Mouse (Mus musculus): ENCODE measurements around the gene Phactr3.

The Phactr3 gene

GRCm38 (mm10) chr2:178135713-178136112 lies 16.9 kb downstream of the Phactr3 start:
- no peak for DNase-seq (ENCODE audit: low spot score)

- DNase-seq (ENCODE audit: low spot score), result peak; percentile 10
Observed at GRCm38 (mm10) chr2:178137518-178137917, 18.7 kb downstream of the Phactr3 start.

- no peak for DNase-seq (ENCODE audit: low spot score)
Observed at GRCm38 (mm10) chr2:178141489-178141922, 22.7 kb downstream of the Phactr3 start.

DNA sequence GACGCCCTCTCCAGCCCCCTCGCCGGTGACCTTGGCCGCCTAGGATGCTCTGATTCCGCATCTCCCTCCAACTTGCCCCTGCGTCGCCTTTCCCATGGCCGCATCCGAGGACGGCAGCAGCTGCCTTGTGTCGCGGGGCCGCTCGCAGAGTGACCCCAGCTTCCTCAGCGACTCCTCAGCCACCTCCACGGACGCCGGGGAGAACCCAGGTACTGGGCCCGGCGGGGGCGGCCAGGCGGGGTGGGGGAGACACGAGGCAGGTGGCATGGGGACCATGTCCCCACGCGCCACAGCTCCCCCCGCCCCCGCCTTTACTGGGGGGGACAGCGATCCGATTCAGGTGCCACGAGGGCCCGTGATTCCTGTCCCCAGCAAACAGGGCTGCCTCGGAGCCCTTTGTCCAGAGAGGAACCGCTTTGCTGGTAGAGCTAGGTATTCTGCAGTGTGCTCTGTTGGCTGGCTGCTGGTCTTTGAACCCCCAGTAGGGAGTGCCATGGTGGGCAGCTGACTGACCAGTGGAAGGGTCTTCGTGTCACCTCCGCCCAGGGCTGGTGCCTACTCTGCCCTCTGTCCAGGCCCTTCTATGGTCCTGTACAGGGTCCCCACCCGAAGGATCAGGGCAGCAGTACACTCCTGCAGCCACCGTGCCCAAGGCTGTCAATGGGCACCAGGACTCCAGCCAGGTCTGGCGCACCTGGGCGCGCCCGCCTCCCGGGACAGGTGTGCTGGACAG lies 23.7 kb downstream of the Phactr3 start:
- no peak for DNase-seq (ENCODE audit: low spot score)

DNA sequence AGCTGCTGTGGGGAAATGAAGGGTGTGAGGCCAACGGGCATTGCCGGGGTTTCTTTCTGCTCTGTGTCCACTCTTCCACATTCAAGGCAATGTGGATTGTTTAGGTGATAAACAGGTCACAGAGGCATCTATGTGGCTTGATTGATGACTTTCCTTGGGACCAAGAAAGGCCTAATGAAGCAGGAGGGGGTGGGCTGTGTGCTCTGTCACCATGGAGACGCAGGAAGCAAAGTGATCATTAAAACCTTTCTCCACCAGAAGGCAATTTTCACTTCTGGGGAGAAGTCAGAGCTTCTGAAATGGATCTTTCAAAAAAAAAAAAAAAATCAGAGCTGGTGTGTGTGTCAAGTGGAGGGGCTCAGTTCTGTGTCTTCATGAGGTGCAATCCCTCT lies 24.2 kb downstream of the Phactr3 start:
- no peak for DNase-seq (ENCODE audit: low spot score)

DNA sequence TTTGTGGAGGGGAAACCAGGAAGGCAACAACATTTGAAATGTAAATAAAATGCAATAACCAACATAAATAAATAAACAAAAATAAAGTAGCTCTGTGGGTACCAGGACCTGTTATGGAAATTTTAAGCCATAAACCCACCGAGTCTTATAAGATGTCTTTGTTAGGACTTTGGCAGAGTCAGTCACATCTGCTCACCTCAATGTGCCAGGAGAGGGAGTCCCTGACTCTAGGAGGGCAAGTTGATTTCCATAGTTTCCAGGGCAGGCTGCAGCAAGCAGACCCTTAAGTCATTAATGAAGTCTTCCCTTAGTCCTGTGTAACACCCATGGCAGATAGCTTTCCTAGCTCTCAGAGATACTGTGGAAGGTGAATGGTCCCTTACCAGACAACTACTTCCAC lies 25.1 kb downstream of the Phactr3 start:
- DNase-seq (ENCODE audit: low spot score), result no peak

DNA sequence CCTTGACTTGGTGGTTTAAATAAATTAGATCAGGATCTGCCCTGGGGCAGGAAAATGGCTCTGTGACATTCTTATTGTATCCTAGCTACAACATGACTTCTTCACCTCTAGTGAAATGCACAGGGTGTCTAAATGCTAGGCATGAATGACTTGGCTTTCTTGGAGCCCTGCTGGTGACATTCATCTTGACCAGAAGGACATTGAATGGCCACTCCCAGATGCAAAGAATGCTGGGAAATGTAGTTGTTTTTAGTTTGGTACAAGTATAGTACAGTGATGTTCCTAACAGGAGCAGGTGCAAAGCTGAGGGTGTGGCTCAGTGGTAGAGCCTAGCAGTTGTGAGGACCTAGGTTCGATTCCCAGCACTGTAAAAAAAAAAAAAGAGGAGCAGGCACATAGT lies 30.5 kb downstream of the Phactr3 start:
- no peak for DNase-seq (ENCODE audit: low spot score)

- DNase-seq (ENCODE audit: low spot score), result no peak
Observed at GRCm38 (mm10) chr2:178150697-178151096, 31.9 kb downstream of the Phactr3 start.

GRCm38 (mm10) chr2:178153601-178154000 lies 34.8 kb downstream of the Phactr3 start:
- no peak for DNase-seq (ENCODE audit: low spot score)

DNA sequence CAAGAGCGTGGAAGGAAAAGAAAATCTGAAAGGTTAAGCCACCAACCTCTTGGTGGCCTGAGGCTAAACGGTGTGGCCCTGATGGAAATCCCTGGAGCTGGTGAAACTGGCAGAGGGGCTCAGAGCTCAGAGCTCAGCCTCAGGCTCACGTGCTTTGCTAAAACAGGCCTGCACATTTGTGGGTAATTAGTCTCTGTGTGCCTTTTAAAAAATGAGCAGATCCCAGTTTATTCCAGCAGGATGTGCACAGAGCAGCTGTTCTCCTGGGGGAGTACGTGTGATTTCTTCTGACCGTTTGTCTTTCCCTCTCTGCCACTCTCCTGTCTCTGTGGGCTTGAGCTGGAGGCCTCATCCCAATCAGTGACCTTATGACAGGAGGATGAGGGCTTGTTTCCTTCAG lies 35.4 kb downstream of the Phactr3 start:
- no peak for DNase-seq (ENCODE audit: low spot score)

GRCm38 (mm10) chr2:178154576-178154975 lies 35.8 kb downstream of the Phactr3 start:
- no peak for DNase-seq (ENCODE audit: low spot score)

GRCm38 (mm10) chr2:178155176-178155916 lies 36.6 kb downstream of the Phactr3 start:
- no peak for DNase-seq (ENCODE audit: low spot score)

DNA sequence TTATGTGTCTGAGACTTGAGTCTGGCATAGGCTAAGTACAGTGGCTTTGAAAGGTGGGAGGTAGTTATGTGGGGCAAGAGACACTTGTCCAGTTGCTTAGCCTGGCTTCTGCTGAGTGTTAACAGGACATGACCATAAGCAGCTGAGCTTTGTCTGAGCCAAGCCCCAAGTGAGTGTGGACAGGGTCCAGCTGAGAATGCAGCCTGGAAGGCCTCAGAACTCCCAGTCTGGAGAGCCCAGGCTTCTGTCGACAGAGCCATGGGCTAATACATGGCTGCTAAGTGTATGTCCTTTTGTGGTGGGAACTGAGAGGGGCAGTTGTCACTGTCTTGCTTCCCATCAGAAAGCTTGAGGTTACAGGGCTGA lies 37.1 kb downstream of the Phactr3 start:
- peak; percentile 34 for DNase-seq (ENCODE audit: low spot score)

- no peak for DNase-seq (ENCODE audit: low spot score)
Observed at GRCm38 (mm10) chr2:178158936-178159335, 40.2 kb downstream of the Phactr3 start.

GRCm38 (mm10) chr2:178163981-178164380 lies 45.2 kb downstream of the Phactr3 start:
- DNase-seq (ENCODE audit: low spot score), result no peak

DNA sequence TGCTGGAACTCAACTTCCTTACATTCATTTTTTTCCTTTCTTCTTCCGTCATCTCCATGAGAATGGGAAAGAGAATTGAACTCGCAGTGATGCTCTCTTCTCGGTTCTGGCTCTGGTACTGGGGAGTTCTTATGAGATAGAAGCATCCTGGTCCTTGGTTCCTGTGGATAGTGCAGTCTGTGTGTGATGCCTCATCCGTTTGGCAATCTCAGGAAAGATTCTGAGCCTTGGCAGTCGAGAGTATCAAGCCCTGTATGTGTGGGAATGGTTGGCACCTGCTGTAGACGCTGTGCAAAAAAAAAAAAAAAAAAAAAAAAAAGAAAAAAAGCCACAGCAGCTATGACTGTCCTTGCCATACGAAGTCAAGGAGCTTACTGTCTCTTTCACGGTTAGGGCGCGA lies 47.2 kb downstream of the Phactr3 start:
- DNase-seq (ENCODE audit: low spot score), result no peak

- DNase-seq (ENCODE audit: low spot score), result no peak
Observed at GRCm38 (mm10) chr2:178169983-178170382, 51.2 kb downstream of the Phactr3 start.

GRCm38 (mm10) chr2:178173951-178174350 lies 55.2 kb downstream of the Phactr3 start:
- no peak for DNase-seq (ENCODE audit: low spot score)

GRCm38 (mm10) chr2:178175286-178175931 lies 56.6 kb downstream of the Phactr3 start:
- no peak for DNase-seq (ENCODE audit: low spot score)

DNA sequence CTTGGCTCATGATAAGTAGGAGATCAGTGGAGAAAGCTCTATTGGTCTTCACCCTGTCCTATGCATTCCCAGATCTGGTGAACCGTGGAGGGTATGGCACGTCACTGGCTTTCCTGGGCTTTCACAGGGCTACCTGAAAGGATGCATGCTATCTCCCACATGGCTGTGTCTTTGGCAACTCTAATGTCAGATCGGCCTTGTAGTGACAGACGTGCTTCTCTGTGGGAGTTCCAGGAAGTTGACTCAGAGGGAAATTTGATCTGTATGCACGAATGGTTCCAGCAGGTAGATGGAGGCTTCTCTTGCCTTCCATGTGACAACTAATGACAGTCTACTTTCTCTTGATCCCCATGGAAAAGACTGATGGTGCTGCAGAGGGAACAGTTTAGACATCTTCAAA lies 65.5 kb downstream of the Phactr3 start:
- DNase-seq (ENCODE audit: low spot score), result no peak

GRCm38 (mm10) chr2:178184862-178185261 lies 66.1 kb downstream of the Phactr3 start:
- DNase-seq (ENCODE audit: low spot score), result no peak

DNA sequence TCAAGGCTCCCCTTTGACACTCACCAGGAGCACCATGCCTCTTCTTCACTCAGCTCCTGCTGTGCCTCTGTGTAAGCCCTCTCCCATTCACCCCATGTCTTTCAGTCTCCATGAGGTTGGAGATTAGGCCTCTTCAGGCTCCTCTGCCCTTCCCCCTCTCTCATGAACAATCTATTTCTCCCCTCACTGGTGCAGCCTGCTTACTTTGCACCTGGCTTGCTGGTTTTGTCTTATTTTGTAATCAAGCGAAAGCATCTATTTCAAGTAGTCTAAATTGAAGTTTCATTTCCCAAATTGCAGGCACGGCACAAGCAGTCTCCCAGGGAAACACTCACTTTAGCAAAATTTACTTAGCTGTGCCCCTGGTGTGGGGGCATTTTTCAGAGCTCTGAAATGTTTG lies 70.2 kb downstream of the Phactr3 start:
- DNase-seq (ENCODE audit: low spot score), result no peak

DNA sequence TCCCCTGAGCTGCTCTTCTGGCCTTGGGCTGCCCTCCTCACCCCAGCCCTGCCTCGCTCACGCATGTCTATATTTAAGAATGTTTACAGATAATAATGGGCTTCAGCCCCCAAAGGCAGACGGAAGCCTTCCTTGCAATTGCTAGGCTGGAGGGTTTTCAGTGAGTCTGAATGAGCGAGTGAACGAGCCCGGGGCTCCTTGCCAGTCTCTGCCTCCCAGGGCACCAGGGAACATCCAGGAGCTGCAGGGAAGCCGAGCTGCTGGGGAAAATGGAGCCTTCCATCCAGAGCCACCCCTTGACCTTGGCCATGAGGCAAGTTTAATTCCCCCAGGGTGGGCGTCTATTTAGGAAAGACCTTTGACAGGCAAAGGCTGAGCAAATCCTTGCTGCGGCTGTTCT lies 74.1 kb downstream of the Phactr3 start:
- DNase-seq (ENCODE audit: low spot score), result no peak
